Mouse (Mus musculus) heart, adult 9 months (tissue): ENCODE data around the gene C1ql4.
"Not testable (repeated sequence)": the region's sequence is repeated elsewhere in the genome, so short reads cannot be mapped to it uniquely, and the experiment has no call there.

Experiments used
- DNase-seq, 2 experiments: peaks; one replicate each; pipeline ENCODE4 v3.0.0; 2022; ENCODE audit warnings: low spot score in 2 of 2

C1ql4 gene

DNA sequence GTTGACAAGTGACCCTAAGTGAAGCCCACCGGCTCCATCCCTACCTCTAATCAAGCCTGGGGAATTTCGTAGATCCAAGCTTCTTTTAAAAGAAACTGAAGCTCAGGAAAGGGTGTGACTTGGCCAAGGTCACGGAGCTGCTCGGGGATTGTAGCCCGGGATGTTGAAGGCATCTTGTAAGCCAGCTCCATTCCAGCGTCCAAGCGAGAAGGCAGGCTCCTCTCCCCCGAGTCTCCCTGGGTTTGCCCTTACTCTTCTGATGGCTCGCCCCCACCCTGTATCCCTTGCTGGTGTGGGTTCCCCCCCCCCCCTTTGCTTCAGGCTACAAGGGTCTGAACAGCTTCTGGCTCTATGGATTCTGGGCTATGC is 10.9 kb upstream of the C1ql4 start:
- no peak for DNase-seq

DNA sequence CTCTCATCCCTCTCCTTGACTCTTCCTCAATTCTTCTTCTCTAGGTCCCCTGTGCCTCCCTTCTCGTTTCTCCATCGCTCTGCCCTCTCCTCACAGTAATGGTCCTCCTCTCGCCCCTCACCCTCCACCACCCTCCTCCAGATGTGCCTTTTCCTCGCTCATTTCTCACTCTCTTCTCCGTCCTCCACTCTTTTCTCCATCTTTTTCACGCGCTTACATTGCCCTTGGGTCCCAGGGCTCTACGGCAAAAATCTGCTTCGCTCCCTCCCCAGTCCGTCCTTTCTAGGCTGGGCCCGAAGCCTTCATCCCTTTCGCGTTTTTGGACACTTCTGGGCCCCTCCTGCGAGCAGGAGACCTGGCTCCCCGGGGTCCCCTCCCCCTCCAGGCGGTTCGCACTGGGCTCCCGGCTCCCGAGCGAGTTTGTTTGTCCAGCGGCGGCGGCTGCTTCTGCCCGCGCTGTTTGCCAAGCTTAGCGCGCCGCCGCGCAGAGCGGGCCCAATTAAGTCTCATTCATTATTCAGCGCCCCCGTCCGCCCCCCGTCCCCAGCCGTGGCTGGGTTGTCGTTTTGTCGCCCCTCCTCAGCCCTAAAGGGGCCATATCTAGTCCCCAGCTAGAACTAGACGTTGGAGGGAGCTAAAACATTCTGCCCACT is 10.3 kb upstream of the C1ql4 start:
- no peak for DNase-seq

DNA sequence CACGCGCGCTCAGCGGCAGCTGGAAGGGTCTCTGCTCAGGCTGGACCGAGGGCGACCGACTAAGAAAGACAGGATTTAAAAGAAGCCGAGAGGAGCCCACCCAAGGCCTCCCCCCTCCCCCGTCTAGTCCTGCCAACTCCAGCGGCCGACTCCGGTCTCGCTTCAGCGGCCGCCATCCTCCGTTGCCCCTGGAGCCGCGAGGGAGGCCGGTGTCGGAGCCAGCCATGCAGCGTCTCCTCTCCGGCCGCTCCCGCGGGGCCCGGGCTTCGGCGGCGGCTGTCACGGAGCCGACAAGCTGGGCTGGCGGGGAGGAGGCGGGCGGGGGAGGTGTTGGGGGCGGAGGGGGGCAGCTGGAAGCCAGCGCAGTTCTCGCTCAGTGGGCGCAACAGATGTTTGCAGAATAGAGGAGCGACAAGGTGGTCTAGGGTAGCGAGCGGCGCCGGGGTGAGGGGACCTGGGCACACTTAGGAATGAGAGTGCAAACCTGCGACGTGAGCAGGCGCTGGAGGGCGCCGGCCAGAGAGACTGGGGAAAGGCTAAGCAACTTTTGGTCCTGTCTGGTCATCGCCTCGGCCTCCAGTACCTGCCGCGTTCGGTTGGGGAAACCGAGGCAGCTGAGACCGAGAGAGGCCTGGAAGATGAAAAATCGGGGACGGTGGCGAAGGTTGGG is 9.3 kb upstream of the C1ql4 start:
- no peak for DNase-seq

DNA sequence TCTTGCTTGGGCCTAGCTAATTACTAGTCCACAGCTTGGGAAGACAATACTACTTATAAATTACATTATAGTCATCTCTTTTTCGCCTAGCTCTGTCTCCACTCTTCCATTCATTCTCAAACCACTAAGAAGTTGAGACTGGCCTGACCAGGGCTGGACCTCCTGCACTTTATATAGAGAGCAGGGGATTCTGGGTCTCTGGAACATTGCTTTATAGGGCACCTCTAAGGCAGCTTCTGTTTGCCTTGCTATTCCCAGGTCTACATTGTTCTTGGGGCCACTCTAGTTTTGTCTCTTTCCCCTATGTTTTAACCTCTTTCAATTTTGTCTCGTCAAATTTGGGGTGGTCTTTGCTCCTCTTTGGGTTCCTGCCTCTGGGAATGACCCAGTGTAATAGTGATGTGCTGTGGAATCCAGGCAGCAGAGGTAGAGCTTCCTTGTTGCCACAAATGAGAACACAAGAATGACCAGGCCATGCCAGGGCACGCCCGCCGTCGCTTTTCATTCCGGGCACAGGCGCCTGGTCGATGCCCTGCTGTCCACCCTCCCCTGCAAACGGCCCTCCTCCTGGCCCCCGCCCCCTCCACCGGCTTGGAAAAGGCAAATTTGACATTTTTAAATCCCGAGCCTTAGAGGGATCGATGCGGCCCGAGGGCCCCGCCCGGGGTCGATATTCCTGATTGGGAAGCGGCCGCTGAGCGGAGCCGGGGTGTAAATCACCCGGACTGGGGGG is 8.6 kb upstream of the C1ql4 start:
- DNase-seq, result no peak

DNA sequence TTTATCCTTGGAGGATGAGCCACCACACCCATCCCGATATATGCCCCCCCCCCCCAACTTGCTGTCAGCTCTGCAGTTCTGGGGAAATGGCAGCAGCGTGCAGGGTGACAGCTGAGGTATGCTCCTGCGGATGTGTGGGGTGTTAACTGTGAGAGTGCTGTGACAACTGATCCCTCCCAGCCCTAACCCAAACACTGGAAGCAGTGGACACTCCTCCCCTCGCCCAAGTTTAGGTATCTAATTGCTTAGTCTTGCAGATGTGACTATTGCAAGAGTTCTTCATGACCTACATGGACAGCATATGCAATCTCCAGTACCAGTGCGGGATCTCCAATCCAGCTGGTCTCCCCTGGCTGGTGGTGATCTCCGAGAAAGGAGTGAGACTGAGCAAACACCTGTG is 7.7 kb upstream of the C1ql4 start:
- DNase-seq, result no peak

DNA sequence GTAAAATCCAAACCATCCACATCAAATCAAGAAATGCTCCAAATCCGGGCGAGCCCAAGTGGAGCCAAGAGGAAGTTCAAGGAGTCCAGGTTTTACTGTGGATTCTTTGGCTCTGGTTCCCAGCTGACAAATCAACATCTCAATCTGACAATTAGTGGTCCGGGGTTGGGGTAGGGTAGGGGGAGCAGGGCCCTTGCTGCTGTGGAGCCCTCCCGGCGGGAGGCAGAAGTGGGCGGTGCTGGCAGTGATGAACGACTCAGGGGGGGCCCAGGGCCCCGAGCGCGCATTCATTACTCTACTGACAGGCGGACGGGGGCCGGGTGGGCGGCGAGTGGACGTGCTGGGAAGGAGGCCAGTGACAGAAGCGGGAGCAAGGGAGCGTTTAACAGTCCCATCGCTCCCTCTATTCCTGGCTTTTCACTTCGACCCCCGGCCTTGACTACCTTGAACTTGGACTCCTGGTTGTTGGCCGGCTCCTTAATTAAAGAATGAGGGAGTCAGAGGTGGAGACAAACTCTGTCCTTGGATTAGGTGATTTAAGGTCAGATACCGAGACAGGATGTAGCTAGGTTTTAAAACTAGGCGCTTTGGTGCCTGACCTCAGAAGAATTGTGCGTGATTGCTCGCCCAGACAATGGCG is 7.1 kb upstream of the C1ql4 start:
- DNase-seq, result no peak

DNA sequence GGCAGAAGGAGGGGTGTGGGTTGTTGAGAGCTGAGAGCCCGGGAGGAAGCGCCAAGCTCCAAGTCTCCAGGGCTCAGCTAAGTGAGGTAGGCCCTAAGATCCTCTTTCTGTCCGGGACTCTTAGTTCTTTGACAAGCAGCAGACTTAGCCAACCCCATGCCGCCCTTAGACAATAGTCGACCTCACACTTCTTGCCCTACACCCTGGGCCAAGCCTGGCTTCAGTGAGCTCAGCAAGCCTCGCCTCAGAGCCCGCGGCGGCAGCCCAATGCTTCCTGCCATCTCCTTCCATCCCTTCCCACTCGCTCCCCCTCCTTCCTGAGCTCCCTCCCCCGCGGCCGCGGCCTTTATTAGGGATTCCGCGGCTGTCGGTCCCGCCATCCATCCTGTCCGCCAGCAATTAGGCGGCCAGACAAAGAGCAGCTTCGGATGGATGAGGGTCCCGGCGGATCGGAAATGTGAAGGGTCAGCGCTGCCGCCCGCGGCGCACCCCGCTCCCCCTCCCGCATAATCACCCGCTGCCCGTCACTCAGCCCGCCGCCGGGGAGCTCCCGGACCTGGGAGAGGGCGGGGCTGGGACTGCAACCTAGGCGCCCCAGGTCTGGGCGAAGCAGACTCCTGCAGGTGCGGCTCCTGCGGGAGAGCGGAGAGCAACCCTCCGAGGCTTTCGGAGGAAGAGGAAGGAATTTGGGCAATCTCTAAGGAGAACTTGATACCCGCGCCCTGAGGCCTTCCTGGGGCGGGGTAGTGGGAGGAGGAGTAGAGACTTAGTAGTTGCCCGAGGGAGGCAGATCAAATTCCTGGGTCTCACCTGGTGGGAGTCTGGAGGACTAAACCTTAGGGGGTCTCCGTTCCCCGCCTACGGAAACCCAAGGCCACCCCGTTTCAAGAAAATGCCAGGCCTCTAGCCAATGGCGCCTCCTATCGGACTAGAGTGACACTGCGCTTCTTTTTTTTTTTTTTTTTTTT is 6.0 kb upstream of the C1ql4 start:
- DNase-seq, result peak; percentile 47 to 58

DNA sequence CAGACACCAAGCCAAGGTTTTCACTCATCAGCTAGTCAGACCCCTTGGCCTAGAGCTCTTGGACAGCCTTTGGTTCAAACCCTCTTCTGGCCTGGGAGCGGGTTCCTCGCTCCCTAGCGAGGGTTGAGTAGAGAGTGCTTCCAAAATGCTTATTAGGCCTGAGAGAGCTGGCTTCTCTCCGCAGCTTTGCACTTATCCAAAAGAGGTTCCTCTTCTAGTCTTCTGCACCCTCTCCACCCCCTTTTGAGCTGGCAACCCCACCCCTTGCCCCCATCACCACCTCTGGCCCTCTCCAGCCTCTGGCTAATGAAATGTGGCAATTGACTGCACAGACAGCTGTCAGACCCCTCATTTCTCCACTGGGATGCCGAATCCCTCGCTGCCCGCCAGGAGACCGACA is 5.3 kb upstream of the C1ql4 start, which contains the start of gene Dnajc22:
TSS of gene Dnajc22 (plus strand) at position 301 of the 400 bp plus-strand sequence.
- DNase-seq, result no peak

DNA sequence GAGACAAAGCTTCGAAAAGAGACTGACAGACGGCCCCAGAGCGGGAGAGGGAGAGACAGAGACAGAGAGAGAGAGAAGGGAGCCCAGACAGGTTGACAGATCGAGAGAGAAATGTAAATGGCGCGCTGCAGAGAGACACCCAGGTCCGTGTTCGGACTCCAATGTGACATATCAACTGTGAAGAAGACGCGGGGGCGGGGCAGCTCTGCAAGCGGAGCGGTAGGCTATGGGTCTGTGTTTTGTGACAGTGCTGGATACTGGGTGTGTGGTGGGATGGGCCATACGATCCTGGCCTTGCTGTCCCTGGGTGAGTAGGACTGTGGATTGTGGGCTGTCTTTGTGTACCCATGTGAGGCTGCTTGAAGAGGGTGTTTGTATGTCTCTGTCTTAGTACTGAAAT is 1.5 kb upstream of the C1ql4 start:
- DNase-seq, result no peak

DNA sequence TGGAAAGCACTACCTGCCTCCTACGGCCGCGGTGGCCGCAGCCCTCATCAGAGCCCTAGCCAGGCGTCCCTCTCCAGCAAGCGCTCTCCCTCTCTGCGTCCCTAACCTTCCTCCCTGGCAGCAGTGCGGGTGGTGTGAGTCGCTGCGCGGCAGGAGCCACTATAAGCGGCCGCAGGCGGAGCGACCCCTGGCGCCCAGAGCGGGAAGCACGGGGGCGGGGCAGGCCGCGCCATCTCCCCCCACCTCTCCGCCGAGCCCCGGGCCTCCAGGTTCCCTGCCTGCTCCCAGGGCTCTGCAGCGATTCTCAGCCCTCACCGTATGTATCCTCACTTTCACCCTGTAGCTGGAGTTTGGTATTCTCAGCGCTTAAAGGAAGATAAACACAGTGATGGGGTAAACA is 675 bp upstream of the C1ql4 start:
- peak; percentile 65 to 68 for DNase-seq

DNA sequence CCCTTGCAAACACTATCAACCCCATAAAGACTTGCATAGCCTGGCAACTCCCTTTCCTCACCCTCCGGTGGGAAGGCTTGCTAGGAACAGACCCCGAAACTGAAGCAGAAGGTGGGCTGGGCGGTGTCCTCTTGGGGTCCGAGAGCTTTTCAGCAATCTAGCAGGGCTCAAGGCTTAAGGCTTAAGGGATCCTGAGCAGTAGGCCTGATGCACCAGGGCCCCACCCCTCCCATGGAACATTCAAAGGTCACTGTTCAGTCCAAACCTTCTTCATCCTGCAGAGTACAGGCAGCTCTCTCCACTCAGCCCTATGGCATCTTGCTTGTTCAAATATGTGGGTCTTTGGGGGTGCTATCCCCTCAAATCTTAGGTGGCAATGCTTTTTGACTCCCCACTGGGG is 1.6 kb downstream of the C1ql4 start:
- DNase-seq, result no peak

DNA sequence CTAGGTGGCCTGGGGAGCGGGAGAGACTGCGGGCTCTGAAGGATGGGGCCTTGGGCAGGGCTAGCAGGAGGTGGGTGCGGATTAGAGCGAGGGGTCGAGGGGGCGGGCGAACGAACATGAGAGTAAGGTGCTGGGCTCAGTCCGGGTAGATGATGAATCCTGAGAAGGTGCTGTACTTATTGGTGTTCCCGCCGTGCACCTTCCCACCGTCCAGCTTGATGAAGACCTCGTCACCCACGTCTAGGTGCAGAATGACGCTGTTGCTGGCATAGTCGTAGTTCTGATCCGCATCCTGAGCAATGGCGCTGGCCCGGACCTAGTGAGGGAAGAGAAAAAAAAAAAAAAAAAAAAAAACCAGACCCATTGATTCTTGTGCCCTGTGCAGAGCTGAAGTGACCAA is 3.0 kb downstream of the C1ql4 start:
- DNase-seq, result no peak

DNA sequence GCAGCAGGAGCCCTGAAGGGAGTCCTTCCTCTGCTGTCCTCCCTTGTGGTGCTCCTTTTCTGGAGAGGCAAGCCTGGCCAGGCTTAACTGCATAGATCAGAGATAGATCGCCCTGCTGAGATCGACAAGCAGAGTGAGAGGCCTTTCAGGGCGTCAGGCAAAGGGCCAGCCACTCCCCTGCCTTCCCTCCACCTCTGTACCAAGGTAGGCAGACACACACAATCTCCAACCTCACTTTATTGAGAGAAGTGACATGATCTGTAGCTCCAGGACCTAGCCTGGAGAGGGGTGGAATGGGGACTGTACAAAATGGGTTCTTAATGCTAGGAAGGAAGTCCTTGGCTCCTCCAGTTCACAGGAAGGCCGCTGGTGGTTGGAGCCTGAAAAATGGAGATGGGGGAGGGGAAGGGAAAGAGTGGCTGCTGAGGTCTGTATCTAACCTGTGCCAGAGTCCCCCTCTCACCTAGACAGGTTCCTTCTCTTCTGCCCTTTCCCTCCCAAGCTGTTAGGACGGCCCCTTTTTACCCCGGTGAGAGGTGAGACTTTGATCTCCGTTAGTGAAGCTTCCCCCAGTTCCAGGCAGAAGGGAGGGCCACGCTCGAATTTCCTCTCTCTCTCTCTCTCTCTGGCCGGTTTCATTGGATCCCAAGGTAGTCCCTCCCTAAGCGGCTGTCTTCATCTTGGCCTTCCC is 3.6 kb downstream of the C1ql4 start:
- no peak for DNase-seq

DNA sequence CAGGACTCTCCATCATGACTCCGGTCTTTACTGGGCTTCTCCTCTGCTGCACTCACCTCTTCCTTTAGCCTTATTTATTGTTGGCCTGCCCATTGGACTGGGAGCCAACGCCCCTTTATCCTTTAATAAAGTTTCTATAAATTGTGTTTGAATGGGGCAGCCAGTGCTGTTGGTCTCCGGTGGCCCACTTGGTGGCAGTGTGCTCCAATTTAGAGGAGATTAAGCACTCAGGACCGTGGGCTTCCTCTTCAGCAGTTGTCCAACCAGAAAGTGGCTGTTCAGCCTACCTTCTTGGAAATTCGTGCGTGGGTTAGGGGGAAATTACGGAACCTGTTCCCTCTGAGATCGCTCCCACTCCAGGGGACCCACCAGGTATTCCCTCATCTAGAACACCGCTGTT is 4.4 kb downstream of the C1ql4 start:
- no peak for DNase-seq

DNA sequence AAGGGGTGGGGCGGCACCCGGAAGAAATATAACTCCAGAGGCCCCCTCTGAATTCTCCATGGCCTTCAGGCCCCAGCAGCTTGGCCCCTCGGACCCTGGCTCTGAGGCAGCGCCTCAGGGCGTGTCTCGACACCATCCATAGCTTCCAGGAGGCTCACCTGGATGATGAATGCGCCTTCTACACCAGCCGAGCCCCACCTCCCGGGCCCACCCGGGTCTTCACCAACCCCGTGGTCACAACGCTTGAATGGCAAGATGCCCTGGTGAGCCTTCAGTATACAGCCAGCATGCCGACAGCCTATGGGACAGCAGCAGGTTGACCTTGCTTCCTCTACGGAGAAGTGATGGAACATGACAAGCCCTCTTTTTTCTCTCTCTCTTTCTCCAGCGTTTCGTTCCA is 4.8 kb downstream of the C1ql4 start:
- no peak for DNase-seq

DNA sequence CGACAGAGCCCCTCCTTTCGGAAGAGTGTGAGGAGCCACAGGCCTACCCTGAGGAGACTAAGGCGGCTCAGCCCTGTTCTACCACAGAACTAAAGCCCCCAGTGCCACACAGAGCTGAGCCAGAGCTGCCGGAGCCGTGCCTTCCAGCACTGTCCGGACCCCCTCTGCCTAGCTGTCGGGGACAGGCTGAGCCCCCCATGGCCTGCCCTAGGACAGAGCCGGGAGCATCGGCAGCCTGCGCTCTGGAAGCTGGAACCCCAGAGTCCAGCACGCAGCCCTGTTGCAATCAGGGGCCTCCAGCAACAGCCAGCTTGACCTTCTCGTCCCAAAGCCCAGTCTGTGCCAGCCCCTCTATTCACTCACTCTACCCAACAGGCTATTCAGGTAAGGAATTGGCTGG is 5.3 kb downstream of the C1ql4 start:
- DNase-seq, result no peak

DNA sequence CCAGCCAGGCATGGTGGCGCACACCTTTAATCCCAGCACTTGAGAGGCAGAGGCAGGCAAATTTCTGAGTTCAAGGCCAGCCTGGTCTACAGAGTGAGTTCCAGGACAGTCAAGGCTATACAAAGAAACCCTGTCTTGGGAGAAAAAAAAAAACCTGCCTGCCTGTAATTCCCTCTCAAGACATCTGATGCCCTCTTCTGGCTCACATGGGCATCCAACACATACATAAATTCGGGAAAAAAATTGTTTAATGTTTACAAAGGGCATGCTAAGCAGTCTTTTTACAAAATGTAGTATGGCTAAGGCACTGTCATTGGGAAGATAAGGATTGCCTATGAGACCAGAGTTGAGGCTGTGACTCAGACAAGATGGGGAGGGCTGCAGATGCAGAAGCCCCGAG is 7.8 kb downstream of the C1ql4 start:
- DNase-seq, result no peak

DNA sequence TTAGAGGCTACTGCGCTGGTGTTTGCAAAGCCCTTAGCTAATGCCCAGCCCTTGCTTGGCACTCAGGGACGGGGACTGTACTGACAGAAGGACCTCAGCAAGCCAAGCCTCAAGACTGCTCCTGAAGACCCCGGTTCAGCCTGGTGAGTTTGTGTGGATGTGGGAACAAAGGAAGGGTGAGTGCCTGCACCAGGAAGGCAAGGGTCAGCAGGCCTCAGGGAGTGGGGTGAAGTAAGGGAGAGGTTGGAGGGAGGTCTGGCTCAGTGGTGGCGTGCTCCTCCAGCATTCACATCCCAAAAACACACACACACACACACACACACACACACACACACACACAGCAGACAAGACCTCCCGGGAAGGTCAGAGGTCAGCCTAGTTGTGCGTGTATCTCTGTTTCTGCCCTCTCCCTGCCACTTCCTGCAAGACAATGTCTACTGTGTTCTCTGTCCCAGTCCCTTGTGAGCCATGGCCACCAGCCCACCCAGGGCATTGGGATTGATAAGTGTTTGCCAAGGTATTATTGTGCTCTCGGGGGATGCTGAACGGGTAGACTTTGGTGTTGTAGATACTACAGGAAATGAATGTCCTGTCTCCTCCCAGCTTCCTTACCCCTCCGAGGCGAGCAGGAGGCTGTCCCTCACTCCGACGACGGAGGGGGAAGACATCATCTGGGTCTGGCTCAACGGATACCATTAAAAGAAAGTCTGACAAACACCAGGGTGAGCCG is 9.3 kb downstream of the C1ql4 start:
- no peak for DNase-seq

DNA sequence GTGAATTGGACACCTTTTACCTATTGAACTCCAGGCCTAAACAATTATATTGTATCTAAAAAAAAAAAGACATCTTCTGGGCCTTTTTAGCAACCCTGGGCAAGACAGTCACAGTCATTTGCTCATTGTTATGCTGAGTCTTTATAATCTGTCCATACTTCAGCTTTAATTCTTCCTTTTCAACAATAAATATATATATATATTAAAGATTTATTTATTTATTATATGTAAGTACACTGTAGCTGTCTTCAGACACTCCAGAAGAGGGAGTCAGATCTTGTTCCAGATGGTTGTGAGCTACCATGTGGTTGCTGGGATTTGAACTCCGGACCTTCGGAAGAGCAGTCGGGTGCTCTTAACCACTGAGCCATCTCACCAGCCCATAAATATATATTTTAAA is 11.6 kb downstream of the C1ql4 start:
- DNase-seq, result not testable (repeated sequence)
